Mouse (Mus musculus): ENCODE results near the gene Gtf2i. TPM values are rescaled to one million over a fixed set of nuclear protein-coding genes. Genes with fewer than 3 reads are reported as not detected.

Gtf2i gene
- polyA plus RNA-seq, 1 experiment from 2014 or later: 132 TPM

GRCm38 (mm10) chr5:134209931-134210554 lies 104.5 kb downstream of the Gtf2i start:
- H3K9ac ChIP-seq (ENCODE audit: low read length): no peak overlapping the region
- H3K4me2 ChIP-seq (ENCODE audit: low read length): no peak overlapping the region
- no peaks in the 10 kb centered on the region; a peak in 1 of 4 replicates for H3K4me1 ChIP-seq (ENCODE audit: control insufficient read depth in 2 of 2, insufficient read depth in 2 of 2, low read length in 2 of 2)
- no peaks in the 10 kb centered on the region for H3K36me3 ChIP-seq (ENCODE audit: control insufficient read depth, insufficient read depth, low read length)
- ATAC-seq (ENCODE audit: insufficient number of reproducible peaks, insufficient read depth, low FRiP score, low read depth): peak; percentile 28; the same call in 1 of the 2 replicates
- 40% methylated on average over 11 of the region's 11 CpGs for WGBS
- H3K27me3 ChIP-seq (ENCODE audit: control insufficient read depth, insufficient read depth, low read length): no peaks in the 10 kb centered on the region
- no peak overlapping the region for H3K4me3 ChIP-seq (ENCODE audit: control insufficient read depth in 1 of 2, insufficient read depth in 1 of 2, low read depth in 1 of 2, low read length in 2 of 2)
- no peak overlapping the region for H3K27ac ChIP-seq (replicated peaks in 1 of 2; ENCODE audit: control insufficient read depth in 1 of 2, insufficient read depth in 1 of 2, low read depth in 2 of 2, low read length in 2 of 2)
- H3K9me3 ChIP-seq (ENCODE audit: control insufficient read depth, low read length): no peaks in the 10 kb centered on the region

GRCm38 (mm10) chr5:134206721-134207120 lies 107.8 kb downstream of the Gtf2i start:
- Histone ChIP-seq H3K9ac (ENCODE audit: low read length) (no peak overlapping the region), H3K36me3 (ENCODE audit: control insufficient read depth, insufficient read depth, low read length) (peaks cover 19% of the 10 kb centered on the region), H3K27ac (replicated peaks in 1 of 2; ENCODE audit: control insufficient read depth in 1 of 2, insufficient read depth in 1 of 2, low read depth in 2 of 2, low read length in 2 of 2) (no peak overlapping the region), H3K9me3 (ENCODE audit: control insufficient read depth, low read length) (no peaks in the 10 kb centered on the region), H3K4me1 (ENCODE audit: control insufficient read depth in 2 of 2, insufficient read depth in 2 of 2, low read length in 2 of 2) (no peaks in the 10 kb centered on the region), H3K27me3 (ENCODE audit: control insufficient read depth, insufficient read depth, low read length) (no peaks in the 10 kb centered on the region), H3K4me3 (ENCODE audit: control insufficient read depth in 1 of 2, insufficient read depth in 1 of 2, low read depth in 1 of 2, low read length in 2 of 2) (no peak overlapping the region), H3K4me2 (ENCODE audit: low read length) (no peak overlapping the region)
- no peak for ATAC-seq (ENCODE audit: insufficient number of reproducible peaks, insufficient read depth, low FRiP score, low read depth)
- 76% methylated on average over 10 of the region's 10 CpGs for WGBS

DNA sequence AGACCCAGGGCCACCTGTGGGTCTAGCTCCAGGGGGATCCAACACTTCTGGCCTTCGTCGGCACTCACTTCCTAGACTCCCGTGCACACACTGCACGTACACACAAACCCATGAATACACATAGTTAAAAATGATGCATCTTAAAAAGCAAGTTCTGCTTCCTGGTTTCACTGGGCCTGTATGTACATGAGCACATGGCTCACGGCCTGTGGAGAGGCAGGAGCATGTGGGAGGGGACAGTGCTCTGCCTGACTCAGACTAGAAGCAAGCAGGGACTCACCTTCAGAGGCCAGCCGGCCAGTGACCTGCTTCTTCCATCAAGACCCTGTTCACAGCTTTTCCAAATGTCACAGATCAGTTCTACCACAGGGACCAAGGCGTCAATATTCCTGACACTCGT lies 120.9 kb downstream of the Gtf2i start:
- H3K9me3 ChIP-seq (ENCODE audit: control insufficient read depth, low read length): no peaks in the 10 kb centered on the region
- H3K4me2 ChIP-seq (ENCODE audit: low read length): no peak overlapping the region
- no peak overlapping the region for H3K27ac ChIP-seq (replicated peaks in 1 of 2; ENCODE audit: control insufficient read depth in 1 of 2, insufficient read depth in 1 of 2, low read depth in 2 of 2, low read length in 2 of 2)
- H3K36me3 ChIP-seq (ENCODE audit: control insufficient read depth, insufficient read depth, low read length): peaks cover 41% of the 10 kb centered on the region
- 82% methylated on average over 8 of the region's 8 CpGs for WGBS
- no peak for ATAC-seq (ENCODE audit: insufficient number of reproducible peaks, insufficient read depth, low FRiP score, low read depth)
- no peak overlapping the region for H3K4me3 ChIP-seq (ENCODE audit: control insufficient read depth in 1 of 2, insufficient read depth in 1 of 2, low read depth in 1 of 2, low read length in 2 of 2)
- no peaks in the 10 kb centered on the region for H3K4me1 ChIP-seq (ENCODE audit: control insufficient read depth in 2 of 2, insufficient read depth in 2 of 2, low read length in 2 of 2)
- H3K27me3 ChIP-seq (ENCODE audit: control insufficient read depth, insufficient read depth, low read length): no peaks in the 10 kb centered on the region
- H3K9ac ChIP-seq (ENCODE audit: low read length): no peak overlapping the region

DNA sequence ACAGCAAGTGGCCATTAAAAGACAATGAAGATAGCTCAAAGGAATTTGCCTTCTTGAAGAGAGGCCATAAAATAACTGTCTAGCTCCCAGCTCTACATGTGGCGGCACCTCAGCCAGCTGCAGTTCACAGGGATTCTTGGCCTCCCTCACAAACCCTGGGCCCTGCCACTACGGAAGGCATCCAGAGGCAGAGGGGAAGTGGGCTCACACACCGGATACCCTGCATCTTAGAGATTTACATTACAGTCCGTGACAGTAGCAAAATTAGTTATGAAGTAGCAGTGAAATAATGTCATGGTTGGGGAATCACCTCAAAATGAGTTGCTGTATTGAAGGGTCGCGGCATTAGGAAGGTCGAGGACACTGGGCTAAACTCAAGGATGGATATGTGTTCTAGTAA lies 126.0 kb downstream of the Gtf2i start:
- no peaks in the 10 kb centered on the region for H3K27me3 ChIP-seq (ENCODE audit: control insufficient read depth, insufficient read depth, low read length)
- H3K4me3 ChIP-seq (ENCODE audit: control insufficient read depth in 1 of 2, insufficient read depth in 1 of 2, low read depth in 1 of 2, low read length in 2 of 2): no peak overlapping the region
- ATAC-seq (ENCODE audit: insufficient number of reproducible peaks, insufficient read depth, low FRiP score, low read depth): no peak

More for the DNA sequence above, 126.0 kb downstream of the Gtf2i start:
- H3K27ac ChIP-seq (replicated peaks in 1 of 2; ENCODE audit: control insufficient read depth in 1 of 2, insufficient read depth in 1 of 2, low read depth in 2 of 2, low read length in 2 of 2): no peak overlapping the region
- WGBS: 86% methylated on average over 7 of the region's 7 CpGs
- no peak overlapping the region for H3K4me2 ChIP-seq (ENCODE audit: low read length)
- H3K9me3 ChIP-seq (ENCODE audit: control insufficient read depth, low read length): no peaks in the 10 kb centered on the region
- peaks cover under 1 to 1% of the 10 kb centered on the region in 2 experiments for H3K4me1 ChIP-seq (ENCODE audit: control insufficient read depth in 2 of 2, insufficient read depth in 2 of 2, low read length in 2 of 2)
- peaks cover 8% of the 10 kb centered on the region; the same call in 1 of the 2 replicates for H3K36me3 ChIP-seq (ENCODE audit: control insufficient read depth, insufficient read depth, low read length)
- no peak overlapping the region for H3K9ac ChIP-seq (ENCODE audit: low read length)

Small RNAs within 50 kb of the gene (microRNA-seq; reads per million reads assigned to microRNA genes)
- gene Mir3965: not detected

Other genes with a start within 250 kb of the Gtf2i start
- 6.2 and 7.7 TPM in 2 replicates for gene Castor2, start 215.0 kb downstream of the Gtf2i start, polyA plus RNA-seq (2014; fragmentation: Nextera tagmentation; extraction: Ambion mirVana)
- 18.8 and 21.5 TPM in 2 replicates for gene Rcc1l, start 138.0 kb downstream of the Gtf2i start, polyA plus RNA-seq (2014; fragmentation: Nextera tagmentation; extraction: Ambion mirVana)
- 6.2 and 6.5 TPM in 2 replicates for gene Gtf2ird2, start 130.7 kb downstream of the Gtf2i start, polyA plus RNA-seq (2014; fragmentation: Nextera tagmentation; extraction: Ambion mirVana)
- 3.0 and 3.4 TPM in 2 replicates for gene Ncf1, start 85.1 kb downstream of the Gtf2i start, polyA plus RNA-seq (2014; fragmentation: Nextera tagmentation; extraction: Ambion mirVana)
- 53.9 and 55.0 TPM in 2 replicates for gene Gtf2ird1, start 142.0 kb upstream of the Gtf2i start, polyA plus RNA-seq (2014; fragmentation: Nextera tagmentation; extraction: Ambion mirVana)
- 1.2 and 1.9 TPM in 2 replicates for gene Clip2, start 237.7 kb upstream of the Gtf2i start, polyA plus RNA-seq (2014; fragmentation: Nextera tagmentation; extraction: Ambion mirVana)
- gene Syna, start 245.4 kb upstream of the Gtf2i start, polyA plus RNA-seq (2014; fragmentation: Nextera tagmentation; extraction: Ambion mirVana): not detected in 2 replicates